Mouse (Mus musculus): Measurements from ENCODE around the gene Arhgef17.

DNA sequence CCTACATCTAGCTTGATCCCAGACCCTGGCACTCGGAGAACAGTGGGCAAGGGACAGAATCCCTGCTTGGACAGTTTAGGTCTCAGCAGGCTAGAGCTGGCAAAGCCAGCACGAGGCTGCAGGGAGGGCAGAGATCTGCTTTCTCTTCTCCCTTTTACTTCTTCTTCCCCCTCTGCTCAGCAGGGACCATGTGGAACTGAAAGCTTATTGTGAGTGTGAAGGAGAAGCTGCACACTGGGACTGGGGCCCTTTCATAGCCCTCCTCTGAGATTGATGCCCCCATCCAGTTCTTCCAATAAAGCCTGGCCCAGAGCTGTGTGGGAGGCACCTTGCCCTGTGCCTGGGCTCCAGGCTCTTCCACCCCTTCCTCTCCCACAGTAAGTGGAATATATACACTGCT is 12.4 kb upstream of the Arhgef17 start:
- TF ChIP-seq TAL1 (IDR thresholded peaks at IDR 0.05; ENCODE audit: low read length) (no peak), GATA1 (IDR thresholded peaks at IDR 0.05; ENCODE audit: low read length) (no peak)

Measured in erythroblast, embryonic 14.5 days (primary cell).